Mouse (Mus musculus): ENCODE data around the gene Orm2. TPM values are rescaled to one million over a fixed set of nuclear protein-coding genes. Genes with fewer than 3 reads are reported as not detected.

Orm2 gene
- polyA plus RNA-seq, 1 experiment from 2014 or later: not detected

GRCm38 (mm10) chr4:63348524-63348923, 13.7 kb upstream of the Orm2 start:
- no peaks in the 10 kb centered on the region for H3K9me3 ChIP-seq (replicated peaks)
- ATAC-seq (ENCODE audit: low FRiP score): no peak
- no peak overlapping the region for H3K4me2 ChIP-seq
- no peak overlapping the region for H3K4me3 ChIP-seq (replicated peaks)
- no peak overlapping the region for H3K27ac ChIP-seq (replicated peaks)
- 64% methylated on average over 6 of the region's 6 CpGs for WGBS
- H3K27me3 ChIP-seq (replicated peaks): no peaks in the 10 kb centered on the region
- no peaks in the 10 kb centered on the region for H3K36me3 ChIP-seq
- H3K4me1 ChIP-seq: no peaks in the 10 kb centered on the region
- no peak overlapping the region for H3K9ac ChIP-seq (replicated peaks)

GRCm38 (mm10) chr4:63355877-63356665, 6.2 kb upstream of the Orm2 start, which contains the start of gene Orm3:
TSS of gene Orm3 (plus strand) at chr4:63356162.
- H3K27ac ChIP-seq (replicated peaks): no peak within 1 kb of the TSS
- H3K9ac ChIP-seq (replicated peaks): no peak within 1 kb of the TSS
- no peak within 1 kb of the TSS for H3K4me3 ChIP-seq (replicated peaks)
- no peaks in the 10 kb centered on the region for H3K4me1 ChIP-seq
- no peaks in the 10 kb centered on the region for H3K36me3 ChIP-seq
- no peaks in the 10 kb centered on the region for H3K27me3 ChIP-seq (replicated peaks)
- no peak for ATAC-seq (ENCODE audit: low FRiP score)
- no peak within 1 kb of the TSS for H3K4me2 ChIP-seq
- WGBS: 82% methylated on average over 4 of the region's 4 CpGs
- no peaks in the 10 kb centered on the region for H3K9me3 ChIP-seq (replicated peaks)

- Histone ChIP-seq H3K27ac (replicated peaks) (no peak overlapping the region), H3K36me3 (no peaks in the 10 kb centered on the region), H3K27me3 (replicated peaks) (no peaks in the 10 kb centered on the region), H3K4me3 (replicated peaks) (no peak overlapping the region), H3K4me2 (no peak overlapping the region), H3K4me1 (no peaks in the 10 kb centered on the region), H3K9me3 (replicated peaks) (no peaks in the 10 kb centered on the region), H3K9ac (replicated peaks) (no peak overlapping the region)
- WGBS: 63% methylated on average over 2 of the region's 2 CpGs
- no peak for ATAC-seq (ENCODE audit: low FRiP score)
Measured at GRCm38 (mm10) chr4:63356981-63357570, 5.2 kb upstream of the Orm2 start.

GRCm38 (mm10) chr4:63359861-63360260, 2.4 kb upstream of the Orm2 start:
- no peak for ATAC-seq (ENCODE audit: low FRiP score)
- no peaks in the 10 kb centered on the region for H3K27me3 ChIP-seq (replicated peaks)
- H3K4me2 ChIP-seq: no peak overlapping the region
- no peaks in the 10 kb centered on the region for H3K9me3 ChIP-seq (replicated peaks)
- no peak overlapping the region for H3K27ac ChIP-seq (replicated peaks)
- H3K4me1 ChIP-seq: no peaks in the 10 kb centered on the region
- no peak overlapping the region for H3K4me3 ChIP-seq (replicated peaks)
- WGBS: 64% methylated on average over 6 of the region's 6 CpGs
- no peaks in the 10 kb centered on the region for H3K36me3 ChIP-seq
- no peak overlapping the region for H3K9ac ChIP-seq (replicated peaks)

GRCm38 (mm10) chr4:63368577-63368976, 6.3 kb downstream of the Orm2 start:
- Histone ChIP-seq H3K4me2 (no peak overlapping the region), H3K4me1 (peaks cover 6% of the 10 kb centered on the region; the same call in 1 of the 2 replicates), H3K4me3 (replicated peaks) (no peak overlapping the region), H3K9ac (replicated peaks) (no peak overlapping the region), H3K36me3 (no peaks in the 10 kb centered on the region), H3K27me3 (replicated peaks) (no peaks in the 10 kb centered on the region), H3K27ac (replicated peaks) (no peak overlapping the region), H3K9me3 (replicated peaks) (no peaks in the 10 kb centered on the region)
- peak; percentile 27; the same call in 1 of the 2 replicates for ATAC-seq (ENCODE audit: low FRiP score)
- 17% methylated on average over 4 of the region's 4 CpGs for WGBS

- no peak overlapping the region for H3K4me2 ChIP-seq
- H3K27me3 ChIP-seq (replicated peaks): no peaks in the 10 kb centered on the region
- no peak for ATAC-seq (ENCODE audit: low FRiP score)
- no peak overlapping the region for H3K4me3 ChIP-seq (replicated peaks)
- no peaks in the 10 kb centered on the region for H3K36me3 ChIP-seq
- H3K27ac ChIP-seq (replicated peaks): no peak overlapping the region
- peaks cover 6% of the 10 kb centered on the region; the same call in 1 of the 2 replicates for H3K4me1 ChIP-seq
- WGBS: 30% methylated on average over 7 of the region's 7 CpGs
- no peaks in the 10 kb centered on the region for H3K9me3 ChIP-seq (replicated peaks)
- no peak overlapping the region for H3K9ac ChIP-seq (replicated peaks)
Measured at GRCm38 (mm10) chr4:63370897-63371296, 8.6 kb downstream of the Orm2 start.

GRCm38 (mm10) chr4:63371890-63372289, 9.6 kb downstream of the Orm2 start:
- Histone ChIP-seq H3K27me3 (replicated peaks) (no peaks in the 10 kb centered on the region), H3K4me1 (peaks cover 6% of the 10 kb centered on the region; the same call in 1 of the 2 replicates), H3K4me3 (replicated peaks) (no peak overlapping the region), H3K9me3 (replicated peaks) (no peaks in the 10 kb centered on the region), H3K9ac (replicated peaks) (no peak overlapping the region), H3K36me3 (no peaks in the 10 kb centered on the region), H3K4me2 (no peak overlapping the region), H3K27ac (replicated peaks) (no peak overlapping the region)
- WGBS: 69% methylated on average over 3 of the region's 3 CpGs
- no peak for ATAC-seq (ENCODE audit: low FRiP score)

GRCm38 (mm10) chr4:63373404-63373803, 11.2 kb downstream of the Orm2 start:
- Histone ChIP-seq H3K4me3 (replicated peaks) (no peak overlapping the region), H3K9ac (replicated peaks) (no peak overlapping the region), H3K27ac (replicated peaks) (no peak overlapping the region), H3K4me1 (no peaks in the 10 kb centered on the region), H3K36me3 (no peaks in the 10 kb centered on the region), H3K4me2 (no peak overlapping the region), H3K9me3 (replicated peaks) (no peaks in the 10 kb centered on the region), H3K27me3 (replicated peaks) (no peaks in the 10 kb centered on the region)
- WGBS: 92% methylated on average over 8 of the region's 8 CpGs
- ATAC-seq (ENCODE audit: low FRiP score): no peak

- Histone ChIP-seq H3K9me3 (replicated peaks) (no peaks in the 10 kb centered on the region), H3K4me1 (no peaks in the 10 kb centered on the region), H3K27ac (replicated peaks) (no peak overlapping the region), H3K4me3 (replicated peaks) (no peak overlapping the region), H3K27me3 (replicated peaks) (no peaks in the 10 kb centered on the region), H3K4me2 (no peak overlapping the region), H3K36me3 (peaks cover 3% of the 10 kb centered on the region; the same call in 1 of the 2 replicates), H3K9ac (replicated peaks) (no peak overlapping the region)
- 87% methylated on average over 12 of the region's 12 CpGs for WGBS
- no peak for ATAC-seq (ENCODE audit: low FRiP score)
Measured at GRCm38 (mm10) chr4:63374331-63374730, 12.1 kb downstream of the Orm2 start.

GRCm38 (mm10) chr4:63375367-63375766, 13.1 kb downstream of the Orm2 start:
- Histone ChIP-seq H3K4me2 (no peak overlapping the region), H3K9me3 (replicated peaks) (no peaks in the 10 kb centered on the region), H3K4me1 (no peaks in the 10 kb centered on the region), H3K27ac (replicated peaks) (no peak overlapping the region), H3K9ac (replicated peaks) (no peak overlapping the region), H3K4me3 (replicated peaks) (no peak overlapping the region), H3K36me3 (peaks cover 12% of the 10 kb centered on the region; the same call in 1 of the 2 replicates), H3K27me3 (replicated peaks) (no peaks in the 10 kb centered on the region)
- 45% methylated on average over 1 of the region's 1 CpGs for WGBS
- peak; percentile 56 for ATAC-seq (ENCODE audit: low FRiP score)

GRCm38 (mm10) chr4:63377483-63377882, 15.2 kb downstream of the Orm2 start:
- Histone ChIP-seq H3K4me1 (no peaks in the 10 kb centered on the region), H3K36me3 (peaks cover 17% of the 10 kb centered on the region), H3K9me3 (replicated peaks) (no peaks in the 10 kb centered on the region), H3K9ac (replicated peaks) (no peak overlapping the region), H3K27ac (replicated peaks) (no peak overlapping the region), H3K27me3 (replicated peaks) (no peaks in the 10 kb centered on the region), H3K4me2 (no peak overlapping the region), H3K4me3 (replicated peaks) (no peak overlapping the region)
- WGBS: 66% methylated on average over 7 of the region's 7 CpGs
- no peak for ATAC-seq (ENCODE audit: low FRiP score)
